Mouse (Mus musculus) gastrocnemius, postnatal 14 days (tissue): ENCODE measurements around the gene Mrpl34. TPM values are rescaled to one million over a fixed set of nuclear protein-coding genes. Genes with fewer than 3 reads are reported as not detected.

Experiments used
- total RNA-seq, 2 experiments: library from RNA; stranded (reverse); gene quantifications; 2 replicates each; pipeline ENCODE4 v1.2.3; 2021

Mrpl34 gene
- total RNA-seq, 2 experiments from 2014 or later: 44.0 to 45.2 TPM

Other genes with a start within 250 kb of the Mrpl34 start
- 10 to 100 TPM; 12.7 to 15.0 TPM for gene Myo9b, start 192.2 kb upstream of the Mrpl34 start, total RNA-seq
- gene Haus8, start 192.0 kb upstream of the Mrpl34 start, total RNA-seq: 1 to 10 TPM; 6.4 to 8.2 TPM
- 10 to 100 TPM; 96.4 to 100.0 TPM for gene Use1, start 98.1 kb upstream of the Mrpl34 start, total RNA-seq
- 1 to 10 TPM; 5.9 to 7.5 TPM for gene Ocel1, start 93.7 kb upstream of the Mrpl34 start, total RNA-seq
- gene Nr2f6, start 83.0 kb upstream of the Mrpl34 start, total RNA-seq: 10 to 100 TPM; 16.0 to 21.5 TPM
- gene Ushbp1, start 69.2 kb upstream of the Mrpl34 start, total RNA-seq: 10 to 100 TPM; 11.0 to 12.9 TPM
- gene Babam1, start 68.1 kb upstream of the Mrpl34 start, total RNA-seq: 10 to 100 TPM; 61.3 to 66.5 TPM
- under 1 TPM; 0.78 to 0.86 TPM for gene Ankle1, start 58.9 kb upstream of the Mrpl34 start, total RNA-seq
- gene Abhd8, start 1.3 kb upstream of the Mrpl34 start, total RNA-seq: 10 to 100 TPM; 22.8 to 27.6 TPM
- gene Dda1, start 4.2 kb downstream of the Mrpl34 start, total RNA-seq: 10 to 100 TPM; 28.3 to 31.8 TPM
- gene Ano8, start 21.0 kb downstream of the Mrpl34 start, total RNA-seq: 10 to 100 TPM; 14.4 to 16.2 TPM
- gene Gtpbp3, start 23.1 kb downstream of the Mrpl34 start, total RNA-seq: 1 to 10 TPM; 7.5 to 8.5 TPM
- 10 to 100 TPM in 1 of 2 experiments, 1 to 10 TPM in 1; 7.7 to 11.7 TPM for gene Plvap, start 46.8 kb downstream of the Mrpl34 start, total RNA-seq
- gene Ccdc194, start 60.8 kb downstream of the Mrpl34 start, total RNA-seq: under 1 TPM in 1 of 2 experiments, not detected in 1; 0.33 TPM
- 1 to 10 TPM; 8.6 to 9.3 TPM for gene Bst2, start 72.5 kb downstream of the Mrpl34 start, total RNA-seq
- gene Mvb12a, start 78.0 kb downstream of the Mrpl34 start, total RNA-seq: 10 to 100 TPM; 20.4 to 20.6 TPM
- under 1 TPM in 1 of 2 experiments, not detected in 1; 0.21 TPM for gene Tmem221, start 93.9 kb downstream of the Mrpl34 start, total RNA-seq
- under 1 TPM in 1 of 2 experiments, not detected in 1; 0.18 TPM for gene Nxnl1, start 101.6 kb downstream of the Mrpl34 start, total RNA-seq
- gene Slc27a1, start 103.9 kb downstream of the Mrpl34 start, total RNA-seq: 10 to 100 TPM; 29.9 to 50.8 TPM
- gene Pgls, start 127.2 kb downstream of the Mrpl34 start, total RNA-seq: 10 to 100 TPM; 40.5 to 43.3 TPM
- under 1 TPM; 0.59 to 0.82 TPM for gene Fam129c, start 132.7 kb downstream of the Mrpl34 start, total RNA-seq
- 10 to 100 TPM; 35.6 to 39.3 TPM for gene Colgalt1, start 146.0 kb downstream of the Mrpl34 start, total RNA-seq
- gene Unc13a, start 206.8 kb downstream of the Mrpl34 start, total RNA-seq: under 1 TPM; 0.18 to 0.20 TPM
- gene Jak3, start 211.3 kb downstream of the Mrpl34 start, total RNA-seq: 1 to 10 TPM; 2.6 to 2.8 TPM
- gene Insl3, start 224.3 kb downstream of the Mrpl34 start, total RNA-seq: 1 to 10 TPM; 1.1 to 1.5 TPM
- 1 to 10 TPM; 5.2 to 5.5 TPM for gene B3gnt3, start 236.8 kb downstream of the Mrpl34 start, total RNA-seq